Mouse (Mus musculus) cerebellum, adult 9-11 months (tissue): ENCODE data around the gene Nppb.

ENCODE experiments used
- DNase-seq: peaks from one replicate; pipeline ENCODE4 v3.0.0; 2022

Gene Nppb

GRCm38 (mm10) chr4:147977726-147978125 is 7.9 kb upstream of the Nppb start:
- no peak for DNase-seq

DNA sequence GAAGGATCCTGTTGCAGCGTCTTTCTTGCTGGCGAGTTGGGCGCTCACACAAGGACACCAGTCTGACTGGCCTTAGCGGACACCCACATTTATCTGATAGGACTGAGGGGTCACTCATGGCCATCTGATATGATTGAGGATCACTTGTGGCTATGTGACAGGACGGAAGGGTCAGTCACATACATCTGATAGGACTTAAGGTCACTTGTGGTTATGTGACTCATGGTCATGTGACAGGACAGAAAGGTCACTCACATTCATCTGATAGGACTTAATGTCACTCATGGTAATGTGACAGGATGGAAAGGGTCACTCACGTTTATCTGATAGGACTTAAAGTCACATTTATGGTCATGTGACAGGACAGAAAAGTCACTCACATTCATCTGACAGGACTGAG is 7.2 kb upstream of the Nppb start:
- DNase-seq = no peak

DNA sequence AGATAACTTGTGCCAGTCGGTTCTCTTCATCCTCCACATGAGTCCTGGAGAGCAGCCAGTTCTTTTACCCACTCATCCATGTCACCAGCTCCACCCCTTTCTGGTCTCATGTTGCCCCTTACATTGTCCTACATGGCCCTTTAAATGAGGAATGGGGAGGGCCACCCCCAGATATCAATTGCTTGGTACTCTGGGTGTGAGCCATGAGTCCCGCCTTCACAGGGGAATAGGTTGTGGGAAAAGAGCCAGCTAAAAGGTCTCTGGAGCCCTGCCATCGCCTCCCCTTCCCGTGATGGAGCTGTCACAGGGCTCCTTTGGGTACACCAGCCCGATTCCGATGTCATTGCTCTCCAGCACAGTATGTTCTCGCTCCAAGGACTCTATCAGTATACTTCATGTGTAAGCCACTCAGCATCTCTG is 6.1 kb upstream of the Nppb start:
- DNase-seq = no peak

- no peak for DNase-seq
Measured at GRCm38 (mm10) chr4:147993571-147994095, 8.0 kb downstream of the Nppb start.

DNA sequence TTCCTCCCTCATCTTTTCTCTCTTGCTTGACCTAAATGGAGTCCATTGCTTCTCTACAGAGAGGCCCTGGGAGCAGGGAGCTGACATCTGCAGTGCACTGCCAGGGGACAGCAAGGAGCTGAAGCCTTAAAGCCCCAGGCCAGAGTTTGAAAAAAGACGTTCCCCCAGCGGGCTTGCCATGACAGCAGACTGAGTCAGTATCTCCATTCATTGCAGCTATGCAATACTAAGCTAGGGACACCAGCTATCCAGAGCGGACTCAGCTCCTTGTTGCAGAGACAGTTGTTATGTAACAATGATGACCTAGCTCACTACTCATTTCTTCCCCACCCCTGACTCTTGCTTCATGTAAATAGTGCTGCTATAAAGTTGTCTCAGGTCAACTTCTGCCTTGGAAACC is 9.7 kb downstream of the Nppb start:
- no peak for DNase-seq

GRCm38 (mm10) chr4:148000202-148000772 is 14.7 kb downstream of the Nppb start, which contains the start of gene Nppa:
TSS of gene Nppa (plus strand) at chr4:148000722.
- no peak for DNase-seq

DNA sequence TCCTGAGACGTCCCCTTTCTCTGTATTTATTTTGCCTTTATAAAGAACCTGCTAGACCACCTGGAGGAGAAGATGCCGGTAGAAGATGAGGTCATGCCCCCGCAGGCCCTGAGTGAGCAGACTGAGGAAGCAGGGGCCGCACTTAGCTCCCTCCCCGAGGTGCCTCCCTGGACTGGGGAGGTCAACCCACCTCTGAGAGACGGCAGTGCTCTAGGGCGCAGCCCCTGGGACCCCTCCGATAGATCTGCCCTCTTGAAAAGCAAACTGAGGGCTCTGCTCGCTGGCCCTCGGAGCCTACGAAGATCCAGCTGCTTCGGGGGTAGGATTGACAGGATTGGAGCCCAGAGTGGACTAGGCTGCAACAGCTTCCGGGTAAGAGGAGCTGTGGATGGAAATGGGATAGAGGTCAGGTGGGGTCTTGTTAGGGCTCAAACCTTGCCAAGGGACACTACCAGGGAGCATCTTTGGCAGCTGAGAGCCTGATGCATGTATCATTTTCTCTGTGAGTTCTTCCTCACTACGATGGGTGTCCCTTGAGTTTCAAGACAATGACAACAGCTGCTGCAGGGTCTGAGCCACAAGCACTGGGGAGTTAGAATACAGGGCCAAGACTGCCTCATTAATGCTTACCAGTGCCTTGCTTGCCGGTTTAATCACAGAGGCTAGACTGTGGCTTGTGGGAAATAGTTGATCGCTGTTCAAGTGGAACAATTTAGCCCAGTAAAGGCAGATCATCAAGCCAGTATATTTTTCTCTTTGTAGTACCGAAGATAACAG is 15.6 kb downstream of the Nppb start:
- DNase-seq = no peak

- DNase-seq = no peak
Measured at GRCm38 (mm10) chr4:148001866-148002265, 16.3 kb downstream of the Nppb start.

DNA sequence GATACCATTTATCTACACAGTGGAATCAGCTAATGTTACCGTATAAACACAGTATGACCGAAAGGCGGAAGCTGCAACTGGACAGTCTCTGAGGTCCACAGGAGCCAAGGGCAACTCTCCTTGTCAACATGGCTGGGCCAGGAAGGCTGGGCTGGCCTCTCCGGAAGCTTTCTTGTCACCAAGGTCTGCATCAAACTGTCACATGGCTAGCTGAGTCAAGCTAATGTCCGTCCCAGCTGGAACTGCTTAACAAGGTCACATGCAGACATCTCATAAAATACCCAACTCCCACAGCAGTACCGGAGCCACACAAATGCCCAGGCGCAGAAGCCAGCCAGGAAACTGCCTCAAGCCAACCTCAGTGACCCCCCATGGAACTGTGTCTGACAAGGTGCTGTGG is 18.8 kb downstream of the Nppb start:
- DNase-seq = no peak

DNA sequence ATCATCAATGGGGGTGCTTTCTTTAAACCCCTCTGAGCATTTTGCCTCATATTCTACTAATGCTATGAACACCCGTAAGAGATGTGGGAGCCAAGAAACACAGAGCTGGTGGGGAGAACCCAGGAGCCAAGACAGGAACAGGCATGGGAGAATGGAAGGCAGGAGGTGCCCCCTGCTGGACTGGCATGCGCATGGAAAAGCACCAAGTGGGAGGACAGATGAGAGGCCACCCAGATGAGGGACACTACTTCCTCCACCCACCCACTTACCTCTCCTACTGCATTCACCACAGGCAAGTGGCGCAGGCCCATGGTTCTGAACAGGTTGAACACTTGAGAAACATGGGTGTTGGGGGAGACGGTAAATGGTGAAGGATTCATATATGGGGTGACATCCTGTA is 22.8 kb downstream of the Nppb start:
- no peak for DNase-seq

GRCm38 (mm10) chr4:148009641-148010040 is 24.1 kb downstream of the Nppb start:
- DNase-seq = no peak

DNA sequence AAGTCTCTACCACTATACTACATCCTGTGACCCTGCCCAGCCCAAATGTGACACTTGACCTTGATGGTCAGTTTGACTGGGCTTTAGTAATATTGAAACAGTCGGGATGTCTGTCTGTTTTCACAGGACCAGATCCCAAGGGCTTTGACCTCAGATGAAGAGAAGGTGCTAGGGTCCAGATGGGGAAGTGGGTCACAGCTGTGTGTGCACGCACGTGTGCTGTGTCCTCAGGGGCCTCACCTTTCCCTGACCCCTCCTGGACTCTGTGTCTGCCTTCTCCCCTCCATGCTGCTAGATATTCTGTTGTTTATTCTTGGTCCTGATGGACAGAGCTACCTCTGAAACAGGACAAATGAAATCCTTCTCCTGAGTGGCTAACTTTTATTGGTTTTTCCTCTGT is 25.7 kb downstream of the Nppb start:
- DNase-seq = no peak

DNA sequence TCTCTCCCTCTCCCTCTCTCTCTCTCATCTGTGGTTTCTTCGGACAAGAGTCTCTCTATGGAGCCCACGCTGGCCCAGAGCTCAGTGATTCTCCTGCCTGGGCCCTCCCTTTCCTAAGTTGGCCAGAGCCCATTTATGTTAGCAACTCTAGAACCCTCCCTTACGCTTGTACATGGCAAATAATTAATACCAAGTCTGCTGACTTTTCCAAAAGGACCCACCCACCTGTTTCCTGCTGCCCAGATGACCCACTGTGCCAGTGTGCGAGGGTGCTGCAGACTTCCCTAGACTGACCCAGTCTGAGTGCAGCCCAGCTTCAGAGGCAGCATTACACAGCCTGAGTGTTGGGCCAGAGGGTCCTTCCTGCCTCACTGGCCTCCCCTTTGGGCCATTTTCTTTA is 26.6 kb downstream of the Nppb start:
- no peak for DNase-seq

- no peak for DNase-seq
Measured at GRCm38 (mm10) chr4:148015418-148015817, 29.8 kb downstream of the Nppb start.

DNA sequence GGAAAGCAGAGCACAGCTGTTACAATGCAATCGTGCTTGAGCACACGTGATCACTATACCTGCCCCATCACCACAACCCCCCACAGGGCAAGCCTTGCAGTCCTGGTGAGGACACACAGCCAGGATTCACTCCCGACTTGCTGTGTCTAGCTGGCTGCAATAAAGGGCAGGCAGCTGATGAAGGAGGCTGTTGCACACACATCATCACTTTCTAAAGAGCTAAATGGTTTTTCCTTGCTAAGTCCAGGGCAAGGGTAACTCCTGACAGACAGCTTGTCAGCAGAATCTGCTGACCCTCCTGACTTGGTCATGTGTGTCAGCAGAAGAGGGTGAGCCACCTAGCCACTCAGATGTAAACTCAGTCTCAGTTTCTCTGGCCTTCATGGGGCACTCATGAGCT is 31.4 kb downstream of the Nppb start:
- DNase-seq = no peak

- no peak for DNase-seq
Measured at GRCm38 (mm10) chr4:148018410-148018809, 32.8 kb downstream of the Nppb start.

- no peak for DNase-seq
Measured at GRCm38 (mm10) chr4:148024003-148024402, 38.4 kb downstream of the Nppb start.

- no peak for DNase-seq
Measured at GRCm38 (mm10) chr4:148029297-148029696, 43.7 kb downstream of the Nppb start.

- DNase-seq = no peak
Measured at GRCm38 (mm10) chr4:148030506-148030905, 44.9 kb downstream of the Nppb start.

DNA sequence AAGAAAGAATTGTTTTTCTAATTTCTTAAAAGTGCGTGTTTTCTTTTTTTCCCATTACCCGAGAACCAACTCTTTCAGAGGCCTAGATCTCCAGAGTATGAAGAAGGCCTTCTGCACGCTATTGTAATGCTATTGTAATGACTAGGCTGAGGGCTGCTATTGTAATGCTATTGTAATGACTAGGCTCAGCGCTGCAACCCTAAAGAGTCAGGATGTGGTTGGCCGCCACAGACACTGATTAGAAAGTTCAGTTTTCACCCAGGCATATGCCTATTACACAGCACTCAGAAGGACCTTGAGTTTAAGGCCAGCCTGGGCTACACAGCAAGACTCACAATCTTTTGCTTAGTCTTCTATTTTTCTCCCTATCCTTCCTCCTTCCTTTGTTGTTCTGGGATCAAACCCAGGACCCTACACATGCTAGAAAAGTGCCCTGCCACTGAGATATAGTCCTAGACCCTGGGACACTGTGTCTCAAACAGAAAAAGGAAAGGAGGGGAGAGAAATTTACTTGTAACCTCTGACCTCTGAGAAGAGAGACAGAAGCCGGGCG is 48.3 kb downstream of the Nppb start:
- DNase-seq = no peak

GRCm38 (mm10) chr4:148035440-148035839 is 49.9 kb downstream of the Nppb start:
- no peak for DNase-seq
